Mouse (Mus musculus) midbrain, embryonic 10.5 days (tissue): Measurements from ENCODE around the gene Prkag2. TPM values are rescaled to one million over a fixed set of nuclear protein-coding genes. Genes with fewer than 3 reads are reported as not detected.

Experiments
- DNase-seq: peaks from one replicate; pipeline ENCODE4 v3.0.0-alpha.2; 2017; ENCODE audit warnings: low spot score
- H3K27ac ChIP-seq: fragments of 300-500 bp; sonication (generic); replicated peaks from 2 replicates; pipeline ENCODE4 v1.5.1; 2016; ENCODE audit warnings: mild to moderate bottlenecking
- H3K27me3 ChIP-seq: fragments of 300-500 bp; sonication (generic); 2 replicates; pipeline ENCODE4 v1.6.1; 2016; ENCODE audit warnings: low read depth, mild to moderate bottlenecking; ENCODE audit not compliant: poor library complexity, severe bottlenecking
- H3K36me3 ChIP-seq: fragments of 300-500 bp; sonication (generic); 2 replicates; pipeline ENCODE4 v1.6.1; 2016; ENCODE audit warnings: mild to moderate bottlenecking, moderate library complexity
- H3K4me1 ChIP-seq: fragments of 300-500 bp; sonication (generic); 2 replicates; pipeline ENCODE4 v1.6.1; 2016
- H3K4me3 ChIP-seq: fragments of 300-500 bp; sonication (generic); 2 replicates; pipeline ENCODE4 v1.5.1; 2016; ENCODE audit warnings: mild to moderate bottlenecking, moderate library complexity
- H3K9me3 ChIP-seq: fragments of 300-500 bp; sonication (generic); replicated peaks from 2 replicates; pipeline ENCODE4 v1.6.1; 2016; ENCODE audit warnings: mild to moderate bottlenecking
- WGBS: fragments of 180-500 bp; shearing (Covaris S2); methylation state at CpG from one replicate; pipeline ENCODE4 v1.1.7; 2016; 5-methylcytosine and 5-hydroxymethylcytosine counted together
- polyA plus RNA-seq: library from polyadenylated mRNA; unstranded; fragments of >200 nt; fragmentation: Nextera tagmentation; extraction: Ambion mirVana; gene quantifications from 2 replicates; pipeline ENCODE4 v1.2.1, GENCODE M21; 2016

The Prkag2 gene
- polyA plus RNA-seq, 1 experiment from 2014 or later: 48.7 TPM

- H3K27me3 ChIP-seq: no peaks in the 10 kb centered on the region
- no peak for DNase-seq
- WGBS: 76% methylated on average over 4 of the region's 4 CpGs
- no peaks in the 10 kb centered on the region for H3K4me1 ChIP-seq
- H3K27ac ChIP-seq: no peak overlapping the region
- no peaks in the 10 kb centered on the region for H3K9me3 ChIP-seq
- no peaks in the 10 kb centered on the region for H3K36me3 ChIP-seq
- H3K4me3 ChIP-seq: no peak overlapping the region
Measured at GRCm38 (mm10) chr5:25031456-25031856, 69.0 kb downstream of the Prkag2 start.

GRCm38 (mm10) chr5:25031037-25031436 lies 69.4 kb downstream of the Prkag2 start:
- WGBS: 90% methylated on average over 11 of the region's 11 CpGs
- no peak overlapping the region for H3K27ac ChIP-seq
- no peaks in the 10 kb centered on the region for H3K9me3 ChIP-seq

GRCm38 (mm10) chr5:25030276-25030681 lies 70.2 kb downstream of the Prkag2 start:
- 76% methylated on average over 3 of the region's 3 CpGs for WGBS
- H3K4me3 ChIP-seq: no peak overlapping the region
- H3K4me1 ChIP-seq: no peaks in the 10 kb centered on the region
- H3K36me3 ChIP-seq: no peaks in the 10 kb centered on the region
- H3K9me3 ChIP-seq: no peaks in the 10 kb centered on the region
- no peak for DNase-seq
- no peaks in the 10 kb centered on the region for H3K27me3 ChIP-seq
- no peak overlapping the region for H3K27ac ChIP-seq

More at GRCm38 (mm10) chr5:25031037-25031436, 69.4 kb downstream of the Prkag2 start:
- no peaks in the 10 kb centered on the region for H3K4me1 ChIP-seq
- no peaks in the 10 kb centered on the region for H3K36me3 ChIP-seq
- H3K27me3 ChIP-seq: no peaks in the 10 kb centered on the region
- no peak overlapping the region for H3K4me3 ChIP-seq
- no peak for DNase-seq

- Histone ChIP-seq H3K4me1 (no peaks in the 10 kb centered on the region), H3K36me3 (no peaks in the 10 kb centered on the region), H3K9me3 (no peaks in the 10 kb centered on the region), H3K27me3 (no peaks in the 10 kb centered on the region), H3K27ac (no peak overlapping the region), H3K4me3 (no peak overlapping the region)
- DNase-seq: no peak
- 81% methylated on average over 4 of the region's 4 CpGs for WGBS
Measured at GRCm38 (mm10) chr5:25027673-25028072, 72.8 kb downstream of the Prkag2 start.

GRCm38 (mm10) chr5:25025309-25026019 lies 75.0 kb downstream of the Prkag2 start:
- Histone ChIP-seq H3K27ac (no peak overlapping the region), H3K36me3 (no peaks in the 10 kb centered on the region), H3K4me1 (no peaks in the 10 kb centered on the region), H3K9me3 (no peaks in the 10 kb centered on the region), H3K4me3 (no peak overlapping the region), H3K27me3 (no peaks in the 10 kb centered on the region)
- no peak for DNase-seq
- 69% methylated on average over 12 of the region's 12 CpGs for WGBS

GRCm38 (mm10) chr5:25022904-25023303 lies 77.5 kb downstream of the Prkag2 start:
- H3K27ac ChIP-seq: no peak overlapping the region
- no peak overlapping the region for H3K4me3 ChIP-seq
- whole genome bisulfite sequencing: 49% methylated on average over 4 of the region's 4 CpGs
- H3K9me3 ChIP-seq: no peaks in the 10 kb centered on the region
- no peaks in the 10 kb centered on the region for H3K4me1 ChIP-seq
- DNase-seq: peak; percentile 36
- H3K27me3 ChIP-seq: no peaks in the 10 kb centered on the region
- no peaks in the 10 kb centered on the region for H3K36me3 ChIP-seq

GRCm38 (mm10) chr5:25019221-25019620 lies 81.2 kb downstream of the Prkag2 start:
- no peaks in the 10 kb centered on the region for H3K4me1 ChIP-seq
- H3K27ac ChIP-seq: no peak overlapping the region
- H3K27me3 ChIP-seq: no peaks in the 10 kb centered on the region
- no peaks in the 10 kb centered on the region for H3K36me3 ChIP-seq
- DNase-seq: no peak
- no peak overlapping the region for H3K4me3 ChIP-seq
- no peaks in the 10 kb centered on the region for H3K9me3 ChIP-seq
- whole genome bisulfite sequencing: 82% methylated on average over 6 of the region's 6 CpGs

- Histone ChIP-seq H3K27ac (no peak overlapping the region), H3K4me1 (peaks cover 33% of the 10 kb centered on the region), H3K4me3 (no peak overlapping the region), H3K9me3 (no peaks in the 10 kb centered on the region), H3K27me3 (peaks cover 26% of the 10 kb centered on the region), H3K36me3 (no peaks in the 10 kb centered on the region)
- DNase-seq: no peak
- WGBS: 83% methylated on average over 4 of the region's 4 CpGs
Measured at GRCm38 (mm10) chr5:25012134-25012533, 88.3 kb downstream of the Prkag2 start.

GRCm38 (mm10) chr5:25011019-25011485 lies 89.4 kb downstream of the Prkag2 start:
- DNase-seq: peak; percentile 88
- peaks cover 26% of the 10 kb centered on the region for H3K27me3 ChIP-seq
- H3K4me3 ChIP-seq: peak overlapping the region; percentile 26
- no peaks in the 10 kb centered on the region for H3K9me3 ChIP-seq
- H3K27ac ChIP-seq: peak overlapping the region; percentile 42; the same call in 1 of the 2 replicates
- 14% methylated on average over 8 of the region's 8 CpGs for WGBS
- peaks cover 36% of the 10 kb centered on the region for H3K4me1 ChIP-seq
- no peaks in the 10 kb centered on the region for H3K36me3 ChIP-seq

GRCm38 (mm10) chr5:25010438-25010892 lies 90.0 kb downstream of the Prkag2 start:
- peak overlapping the region; percentile 26 for H3K4me3 ChIP-seq

GRCm38 (mm10) chr5:25009770-25010169 lies 90.7 kb downstream of the Prkag2 start:
- Histone ChIP-seq H3K36me3 (no peaks in the 10 kb centered on the region), H3K27me3 (peaks cover 26% of the 10 kb centered on the region), H3K9me3 (no peaks in the 10 kb centered on the region), H3K4me3 (no peak overlapping the region), H3K27ac (no peak overlapping the region), H3K4me1 (peaks cover 44% of the 10 kb centered on the region)
- WGBS: 28% methylated on average over 3 of the region's 3 CpGs
- no peak for DNase-seq

More at GRCm38 (mm10) chr5:25010438-25010892, 90.0 kb downstream of the Prkag2 start:
- peak; percentile 89 for DNase-seq
- peaks cover 42% of the 10 kb centered on the region for H3K4me1 ChIP-seq
- 0 out of 2 replicates have a peak overlapping the region, but pooled peaks have one; percentile 42 for H3K27ac ChIP-seq
- H3K9me3 ChIP-seq: no peaks in the 10 kb centered on the region
- 3% methylated on average over 9 of the region's 9 CpGs for WGBS
- peaks cover 26% of the 10 kb centered on the region for H3K27me3 ChIP-seq
- no peaks in the 10 kb centered on the region for H3K36me3 ChIP-seq

- WGBS: 36% methylated on average over 3 of the region's 3 CpGs
- H3K4me1 ChIP-seq: peaks cover 44% of the 10 kb centered on the region
- peaks cover 26% of the 10 kb centered on the region for H3K27me3 ChIP-seq
- H3K9me3 ChIP-seq: no peaks in the 10 kb centered on the region
- no peak for DNase-seq
- peak overlapping the region; percentile 73 for H3K27ac ChIP-seq
- no peaks in the 10 kb centered on the region for H3K36me3 ChIP-seq
- H3K4me3 ChIP-seq: no peak overlapping the region
Measured at GRCm38 (mm10) chr5:25008966-25009365, 91.5 kb downstream of the Prkag2 start.

GRCm38 (mm10) chr5:25006848-25007247 lies 93.6 kb downstream of the Prkag2 start:
- H3K4me1 ChIP-seq: peaks cover 44% of the 10 kb centered on the region
- no peaks in the 10 kb centered on the region for H3K36me3 ChIP-seq
- 47% methylated on average over 8 of the region's 8 CpGs for WGBS
- no peak overlapping the region for H3K27ac ChIP-seq
- no peak overlapping the region for H3K4me3 ChIP-seq
- peak; percentile 80 for DNase-seq
- no peaks in the 10 kb centered on the region for H3K9me3 ChIP-seq
- peaks cover 26% of the 10 kb centered on the region for H3K27me3 ChIP-seq
